Mouse (Mus musculus): ENCODE measurements around the gene Arid1b. TPM values are rescaled to one million over a fixed set of nuclear protein-coding genes. Genes with fewer than 3 reads are reported as not detected.

The Arid1b gene
- total and polyA plus RNA-seq, 3 experiments: 11.6 to 49.1 (median 32.4) TPM

GRCm38 (mm10) chr17:5252436-5252835 is 258.3 kb downstream of the Arid1b start:
- no peaks in the 10 kb centered on the region for H3K4me1 ChIP-seq (ENCODE audit: insufficient read depth, low read depth, low read length)
- peaks cover 81% of the 10 kb centered on the region for H3K36me3 ChIP-seq (replicated peaks)
- no peaks in the 10 kb centered on the region for H3K9me3 ChIP-seq (replicated peaks)
- peak; percentile 45 for TF ChIP-seq CTCF (IDR thresholded peaks at IDR 0.05; ENCODE audit: low read depth, low read length)
- TF ChIP-seq GATA1 (IDR thresholded peaks at IDR 0.05; ENCODE audit: borderline replicate concordance, low read length): no peak
- TF ChIP-seq TAL1 (conservative IDR thresholded peaks at IDR 0.05; ENCODE audit: low read depth, low read length): no peak
- DNase-seq (ENCODE audit: low spot score) (peak; percentile 15), ATAC-seq (ENCODE audit: extremely low read depth, insufficient number of reproducible peaks, low FRiP score, poor library complexity, severe bottlenecking) (peak; percentile 40; the same call in 1 of the 2 replicates)
- no peak overlapping the region for H3K4me3 ChIP-seq (ENCODE audit: low read depth, low read length)
- H3K27me3 ChIP-seq (ENCODE audit: insufficient read depth, low read length): no peaks in the 10 kb centered on the region

DNA sequence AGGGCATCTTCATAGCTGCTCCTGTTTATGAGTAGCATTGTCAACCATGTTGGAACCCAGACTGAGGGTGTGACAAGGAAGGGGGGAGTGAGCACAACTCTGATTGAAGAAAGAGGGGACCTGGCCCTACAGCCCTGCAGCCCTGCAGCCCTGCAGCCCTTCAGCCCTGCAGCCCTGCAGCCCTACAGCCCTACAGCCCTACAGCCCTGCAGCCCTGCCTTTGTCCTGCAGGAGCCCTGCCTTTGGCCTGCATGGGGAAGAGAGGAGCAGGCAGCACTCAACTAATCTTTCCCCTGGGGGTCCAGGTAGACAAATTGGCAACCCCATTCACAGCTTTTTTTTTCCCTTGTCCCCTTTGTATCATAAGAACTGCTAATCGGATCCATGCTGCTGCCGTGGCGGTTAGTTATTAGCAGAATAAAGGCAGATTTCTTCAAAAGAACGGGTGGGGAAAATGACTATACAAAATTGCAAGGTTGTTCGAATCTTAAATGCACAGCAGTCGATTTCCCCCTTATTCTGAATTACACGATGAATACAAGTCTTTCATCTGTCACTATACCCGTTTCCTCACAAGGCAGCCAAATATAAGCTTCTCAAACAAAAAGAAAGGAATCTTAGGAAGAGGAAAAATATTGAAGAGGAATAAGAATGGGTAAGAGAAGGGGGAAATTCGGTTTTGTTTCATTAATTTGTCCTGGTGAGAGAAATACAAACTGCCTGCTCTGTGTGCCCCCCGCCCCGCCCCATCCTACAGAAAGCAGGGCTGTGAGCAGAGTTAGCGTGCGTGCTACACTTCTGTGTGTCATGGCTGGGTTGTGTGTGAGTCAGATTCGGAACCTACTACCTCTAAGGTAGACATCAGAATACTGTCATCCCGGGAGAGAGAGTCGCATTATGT is 260.8 kb downstream of the Arid1b start:
- Histone ChIP-seq H3K27me3 (ENCODE audit: insufficient read depth, low read length) (no peaks in the 10 kb centered on the region), H3K4me3 (ENCODE audit: low read depth, low read length) (no peak overlapping the region), H3K9me3 (replicated peaks) (no peaks in the 10 kb centered on the region), H3K4me1 (ENCODE audit: insufficient read depth, low read depth, low read length) (no peaks in the 10 kb centered on the region), H3K36me3 (replicated peaks) (peaks cover 68% of the 10 kb centered on the region)
- DNase-seq (ENCODE audit: low spot score): no peak
- ATAC-seq (ENCODE audit: extremely low read depth, insufficient number of reproducible peaks, low FRiP score, poor library complexity, severe bottlenecking): no peak
- no peak for TF ChIP-seq TAL1 (conservative IDR thresholded peaks at IDR 0.05; ENCODE audit: low read depth, low read length)
- no peak for TF ChIP-seq CTCF (IDR thresholded peaks at IDR 0.05; ENCODE audit: low read depth, low read length)
- no peak for TF ChIP-seq GATA2 (IDR thresholded peaks at IDR 0.05; ENCODE audit: borderline replicate concordance, low read depth, low read length)
- TF ChIP-seq POLR2AphosphoS5 (IDR thresholded peaks at IDR 0.05; ENCODE audit: insufficient replicate concordance, low read depth, low read length): no peak
- no peak for TF ChIP-seq GATA1 (IDR thresholded peaks at IDR 0.05; ENCODE audit: borderline replicate concordance, low read length)

GRCm38 (mm10) chr17:5255618-5255933 is 261.4 kb downstream of the Arid1b start:
- Histone ChIP-seq H3K9me3 (replicated peaks) (no peaks in the 10 kb centered on the region), H3K27me3 (ENCODE audit: insufficient read depth, low read length) (no peaks in the 10 kb centered on the region), H3K4me1 (ENCODE audit: insufficient read depth, low read depth, low read length) (no peaks in the 10 kb centered on the region), H3K36me3 (replicated peaks) (peaks cover 65% of the 10 kb centered on the region), H3K4me3 (ENCODE audit: low read depth, low read length) (no peak overlapping the region)
- no peak for ATAC-seq (ENCODE audit: extremely low read depth, insufficient number of reproducible peaks, low FRiP score, poor library complexity, severe bottlenecking)
- DNase-seq (ENCODE audit: low spot score): no peak
- TF ChIP-seq GATA1 (IDR thresholded peaks at IDR 0.05; ENCODE audit: borderline replicate concordance, low read length): no peak
- TF ChIP-seq POLR2AphosphoS5 (IDR thresholded peaks at IDR 0.05; ENCODE audit: insufficient replicate concordance, low read depth, low read length): no peak
- TF ChIP-seq TAL1 (conservative IDR thresholded peaks at IDR 0.05; ENCODE audit: low read depth, low read length): no peak
- TF ChIP-seq GATA2 (IDR thresholded peaks at IDR 0.05; ENCODE audit: borderline replicate concordance, low read depth, low read length): no peak
- no peak for TF ChIP-seq CTCF (IDR thresholded peaks at IDR 0.05; ENCODE audit: low read depth, low read length)

GRCm38 (mm10) chr17:5258978-5259377 is 264.8 kb downstream of the Arid1b start:
- ATAC-seq (ENCODE audit: extremely low read depth, insufficient number of reproducible peaks, low FRiP score, poor library complexity, severe bottlenecking) (no peak), DNase-seq (ENCODE audit: low spot score) (no peak)
- no peaks in the 10 kb centered on the region for H3K27me3 ChIP-seq (ENCODE audit: insufficient read depth, low read length)
- TF ChIP-seq GATA2 (IDR thresholded peaks at IDR 0.05; ENCODE audit: borderline replicate concordance, low read depth, low read length): no peak
- TF ChIP-seq TAL1 (conservative IDR thresholded peaks at IDR 0.05; ENCODE audit: low read depth, low read length): no peak
- TF ChIP-seq POLR2AphosphoS5 (IDR thresholded peaks at IDR 0.05; ENCODE audit: insufficient replicate concordance, low read depth, low read length): no peak
- no peak for TF ChIP-seq GATA1 (IDR thresholded peaks at IDR 0.05; ENCODE audit: borderline replicate concordance, low read length)
- TF ChIP-seq CTCF (IDR thresholded peaks at IDR 0.05; ENCODE audit: low read depth, low read length): no peak
- H3K4me1 ChIP-seq (ENCODE audit: insufficient read depth, low read depth, low read length): 0 out of 2 replicates have a peak, but pooled peaks cover 2% of the 10 kb centered on the region
- no peaks in the 10 kb centered on the region for H3K9me3 ChIP-seq (replicated peaks)
- H3K4me3 ChIP-seq (ENCODE audit: low read depth, low read length): no peak overlapping the region
- H3K36me3 ChIP-seq (replicated peaks): peaks cover 63% of the 10 kb centered on the region

- H3K36me3 ChIP-seq (replicated peaks): peaks cover 65% of the 10 kb centered on the region
- TF ChIP-seq POLR2AphosphoS5 (IDR thresholded peaks at IDR 0.05; ENCODE audit: insufficient replicate concordance, low read depth, low read length) (no peak), TAL1 (conservative IDR thresholded peaks at IDR 0.05; ENCODE audit: low read depth, low read length) (no peak), GATA1 (IDR thresholded peaks at IDR 0.05; ENCODE audit: borderline replicate concordance, low read length) (no peak), CTCF (IDR thresholded peaks at IDR 0.05; ENCODE audit: low read depth, low read length) (no peak)
- no peaks in the 10 kb centered on the region for H3K27me3 ChIP-seq (ENCODE audit: insufficient read depth, low read length)
- no peaks in the 10 kb centered on the region for H3K9me3 ChIP-seq (replicated peaks)
- 0 out of 2 replicates have a peak, but pooled peaks cover 2% of the 10 kb centered on the region for H3K4me1 ChIP-seq (ENCODE audit: insufficient read depth, low read depth, low read length)
- H3K4me3 ChIP-seq (ENCODE audit: low read depth, low read length): no peak overlapping the region
- no peak for ATAC-seq (ENCODE audit: extremely low read depth, insufficient number of reproducible peaks, low FRiP score, poor library complexity, severe bottlenecking)
- DNase-seq (ENCODE audit: low spot score): no peak
Measured at GRCm38 (mm10) chr17:5261131-5261651, 267.1 kb downstream of the Arid1b start.

DNA sequence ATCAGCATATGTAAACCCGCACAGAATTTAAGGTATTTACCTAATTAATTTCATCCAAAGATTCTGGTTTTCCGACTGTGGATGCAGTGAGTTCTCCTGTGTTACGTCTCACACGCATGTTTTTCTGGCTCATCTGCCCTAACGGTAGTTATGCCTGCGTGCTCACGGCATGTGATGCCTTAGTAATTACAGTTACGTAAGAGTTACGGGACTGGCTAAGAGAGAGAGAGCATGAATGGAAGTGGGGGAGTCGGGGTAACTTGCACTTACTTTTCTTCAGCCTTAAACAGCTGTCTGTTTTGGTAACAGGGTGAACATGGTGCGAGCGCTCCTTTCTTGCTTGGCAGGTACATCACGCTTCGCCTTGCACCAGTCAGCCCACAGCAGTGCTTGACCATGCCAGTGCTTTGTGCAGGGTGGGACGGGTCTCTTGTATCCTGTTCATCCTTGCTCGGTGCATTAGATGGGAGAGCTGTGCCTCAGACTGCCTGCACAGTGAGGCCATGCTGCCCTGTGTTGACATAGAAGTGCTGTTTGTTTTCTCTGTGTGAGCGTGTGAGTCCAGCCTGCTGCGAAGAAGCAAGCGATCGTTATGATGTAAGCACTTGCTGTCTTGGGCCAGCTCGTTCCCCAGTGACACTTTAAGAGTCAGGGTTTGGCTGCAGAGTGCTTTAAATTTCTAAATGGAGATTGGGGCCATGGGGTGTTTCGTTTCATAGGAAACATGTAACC is 267.9 kb downstream of the Arid1b start:
- H3K4me1 ChIP-seq (ENCODE audit: insufficient read depth, low read depth, low read length): 0 out of 2 replicates have a peak, but pooled peaks cover 2% of the 10 kb centered on the region
- H3K27me3 ChIP-seq (ENCODE audit: insufficient read depth, low read length): no peaks in the 10 kb centered on the region
- H3K9me3 ChIP-seq (replicated peaks): no peaks in the 10 kb centered on the region
- DNase-seq (ENCODE audit: low spot score) (no peak), ATAC-seq (ENCODE audit: extremely low read depth, insufficient number of reproducible peaks, low FRiP score, poor library complexity, severe bottlenecking) (no peak)
- peaks cover 66% of the 10 kb centered on the region for H3K36me3 ChIP-seq (replicated peaks)
- TF ChIP-seq CTCF (IDR thresholded peaks at IDR 0.05; ENCODE audit: low read depth, low read length) (no peak), TAL1 (conservative IDR thresholded peaks at IDR 0.05; ENCODE audit: low read depth, low read length) (no peak), POLR2AphosphoS5 (IDR thresholded peaks at IDR 0.05; ENCODE audit: insufficient replicate concordance, low read depth, low read length) (no peak), GATA2 (IDR thresholded peaks at IDR 0.05; ENCODE audit: borderline replicate concordance, low read depth, low read length) (no peak), GATA1 (IDR thresholded peaks at IDR 0.05; ENCODE audit: borderline replicate concordance, low read length) (no peak)
- no peak overlapping the region for H3K4me3 ChIP-seq (ENCODE audit: low read depth, low read length)
